In genomic region chr14:101043494-101043893, GRCm38 (mm10) we compare ENCODE assay signal across 24 mouse cellular contexts.
"Had no signal": no experiment of that assay in that cellular context is flagged by ENCODE, and none has a peak within 500 bp of the region (broad histone marks: within the 10 kb centered on the region; RNA-seq: fewer than 3 reads in every experiment).

No protein-coding gene starts in this region.

- H3K9me3 ChIP-seq: limb, embryonic 12.5 days; limb, embryonic 15.5 days; liver, embryonic 12.5 days; liver, embryonic 15.5 days; lung, embryonic 15.5 days; neural tube, embryonic 12.5 days; neural tube, embryonic 15.5 days had no signal

- H3K9ac ChIP-seq: limb, embryonic 12.5 days; limb, embryonic 15.5 days; liver, embryonic 12.5 days; liver, embryonic 15.5 days; lung, embryonic 15.5 days; neural tube, embryonic 12.5 days; neural tube, embryonic 15.5 days had no signal

- H3K27me3 ChIP-seq: limb, embryonic 12.5 days; limb, embryonic 15.5 days; liver, embryonic 12.5 days; liver, embryonic 15.5 days; lung, embryonic 15.5 days; megakaryocyte, embryonic 14.5 days; neural tube, embryonic 12.5 days; neural tube, embryonic 15.5 days had no signal

- H3K4me1 ChIP-seq: limb, embryonic 15.5 days; liver, embryonic 12.5 days; liver, embryonic 15.5 days; lung, embryonic 15.5 days; megakaryocyte, embryonic 14.5 days; neural tube, embryonic 12.5 days; neural tube, embryonic 15.5 days had no signal

- ATAC-seq: intestine, postnatal 0 days; liver, embryonic 12.5 days had no signal

- H3K4me2 ChIP-seq: limb, embryonic 12.5 days; limb, embryonic 15.5 days; liver, embryonic 12.5 days; liver, embryonic 15.5 days; lung, embryonic 15.5 days; midbrain, embryonic 11.5 days; neural tube, embryonic 12.5 days; neural tube, embryonic 15.5 days had no signal

- H3K36me3 ChIP-seq: limb, embryonic 12.5 days; limb, embryonic 15.5 days; liver, embryonic 12.5 days; liver, embryonic 15.5 days; lung, embryonic 15.5 days; neural tube, embryonic 12.5 days; neural tube, embryonic 15.5 days had no signal

- H3K4me3 ChIP-seq: left cerebral cortex, adult 2 months; limb, embryonic 12.5 days; limb, embryonic 15.5 days; liver, embryonic 12.5 days; liver, embryonic 15.5 days; lung, embryonic 15.5 days; megakaryocyte, embryonic 14.5 days; neural tube, embryonic 12.5 days; neural tube, embryonic 15.5 days had no signal

- H3K27ac ChIP-seq: left cerebral cortex, adult 2 months; limb, embryonic 12.5 days; limb, embryonic 15.5 days; liver, embryonic 12.5 days; liver, embryonic 15.5 days; lung, embryonic 15.5 days; neural tube, embryonic 12.5 days; neural tube, embryonic 15.5 days; stomach, postnatal 0 days had no signal

- DNase-seq: layer of hippocampus, postnatal 36 days; left cerebral cortex, postnatal 4 days; lung, adult 18-20 months; lung, postnatal 10 days; lung, postnatal 36 days; midbrain, embryonic 14.5 days; right cerebral cortex, adult 18-20 months; right cerebral cortex, postnatal 14 days; right cerebral cortex, postnatal 4 days; thymus, adult 2 months; thymus, postnatal 14 days; thymus, postnatal 4 days had no signal
